Mouse (Mus musculus) neural tube, embryonic 10.5 days (tissue): ENCODE measurements at regions not wholly inside any gene's neighbourhood (a gene's known extent, or its start where the extent isn't known, plus 50 kb on each side); places are given as distances from the start of the nearest gene placed in this dataset.

Experiments
- DNase-seq: peaks from one replicate; pipeline ENCODE4 v3.0.0-alpha.2; 2017; ENCODE audit warnings: low spot score; ENCODE audit errors: extremely low spot score

DNA sequence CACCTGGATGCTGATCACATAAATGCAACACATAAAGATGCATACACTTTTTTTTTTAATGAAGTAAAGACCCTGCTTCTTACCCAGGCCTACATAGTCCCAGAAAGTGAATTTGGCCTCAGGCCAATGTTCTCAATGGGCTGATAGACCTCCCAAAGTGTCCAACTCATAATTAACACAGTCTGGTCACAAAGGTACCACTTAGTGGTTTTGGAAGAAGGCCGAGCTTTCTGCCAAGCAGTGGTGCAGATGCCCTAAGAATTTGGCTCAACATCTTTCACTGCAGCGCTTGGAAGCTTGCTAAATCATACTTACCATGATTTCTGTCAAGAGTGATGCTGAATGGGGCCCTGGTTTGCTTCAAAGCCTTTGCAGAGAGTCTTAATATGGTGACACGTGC, 706.4 kb upstream of the Rag2 start:
- DNase-seq, result no peak

DNA sequence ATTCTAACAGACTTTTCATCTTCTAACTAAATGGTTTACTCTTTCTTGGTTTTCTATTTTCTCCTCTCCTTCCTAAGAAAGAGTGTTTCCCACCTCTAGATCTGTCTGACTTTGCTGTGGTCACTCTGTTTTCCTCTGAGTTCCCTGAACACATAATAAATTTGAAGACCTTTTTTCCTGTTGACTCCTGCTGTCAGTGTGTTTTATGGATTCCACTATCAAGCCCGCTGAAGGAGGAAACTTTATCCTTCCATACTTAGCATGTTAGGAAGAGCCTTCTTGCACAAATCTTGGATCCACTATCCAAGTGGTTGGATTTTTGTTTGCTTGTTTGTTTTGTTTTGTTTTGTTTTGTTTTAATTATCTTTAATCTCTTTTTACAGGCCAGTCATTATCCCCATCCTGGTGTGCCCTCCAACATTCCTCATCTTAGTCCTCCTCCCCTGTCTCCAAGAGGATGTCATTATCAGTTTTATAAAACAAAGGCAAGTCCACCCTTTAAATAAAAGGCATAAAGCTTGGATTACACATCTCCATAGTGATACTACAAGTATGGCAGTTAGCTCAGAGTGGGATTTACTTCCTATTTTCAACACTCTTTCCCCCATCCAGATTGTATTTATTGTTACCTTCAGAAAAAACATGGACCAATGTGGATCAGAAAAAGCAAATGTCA, 704.8 kb upstream of the Rag2 start:
- DNase-seq, result no peak

- DNase-seq, result peak; percentile 15
Measured at GRCm38 (mm10) chr2:100948632-100949031, 675.9 kb upstream of the Rag2 start.

- no peak for DNase-seq
Measured at GRCm38 (mm10) chr2:100959412-100959811, 665.1 kb upstream of the Rag2 start.

DNA sequence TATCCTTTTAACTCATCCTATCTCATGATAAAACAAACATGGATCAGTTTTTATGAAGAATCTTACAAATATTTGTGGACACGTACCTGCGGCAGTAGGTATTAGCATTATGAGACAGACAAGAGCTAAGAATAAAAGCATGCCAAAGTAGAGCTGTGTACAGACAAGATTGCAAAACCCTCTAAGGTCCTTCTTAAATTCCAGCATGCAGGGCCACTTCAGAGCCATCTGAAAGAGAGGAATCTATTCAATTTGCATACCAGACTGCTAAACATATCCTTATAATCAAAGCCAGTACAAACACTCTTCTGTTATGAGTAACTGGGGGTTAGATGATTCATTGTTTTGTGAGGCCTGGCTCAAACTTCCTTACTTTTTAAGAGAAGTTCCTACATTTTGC, 659.9 kb upstream of the Rag2 start:
- no peak for DNase-seq

DNA sequence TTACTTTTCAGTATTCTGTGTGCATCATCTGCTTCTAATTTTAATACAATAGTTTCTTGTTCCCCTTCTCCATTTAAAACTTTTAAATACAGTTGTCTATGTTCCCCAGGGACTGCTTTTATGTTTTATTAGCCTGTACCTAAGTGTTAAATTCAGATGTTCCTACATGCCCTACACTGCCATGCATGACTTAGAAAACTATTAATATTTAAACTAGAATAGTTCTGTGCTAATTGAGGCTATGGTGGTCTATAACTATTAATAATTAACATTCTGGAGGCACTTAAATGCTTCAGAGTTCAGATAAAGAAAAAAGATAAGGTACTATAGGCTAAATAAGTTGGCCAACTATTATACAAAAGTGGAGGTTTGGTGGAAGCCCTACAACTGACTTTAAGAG, 647.3 kb upstream of the Rag2 start:
- DNase-seq, result no peak

- no peak for DNase-seq
Measured at GRCm38 (mm10) chr2:100982362-100982761, 642.2 kb upstream of the Rag2 start.

DNA sequence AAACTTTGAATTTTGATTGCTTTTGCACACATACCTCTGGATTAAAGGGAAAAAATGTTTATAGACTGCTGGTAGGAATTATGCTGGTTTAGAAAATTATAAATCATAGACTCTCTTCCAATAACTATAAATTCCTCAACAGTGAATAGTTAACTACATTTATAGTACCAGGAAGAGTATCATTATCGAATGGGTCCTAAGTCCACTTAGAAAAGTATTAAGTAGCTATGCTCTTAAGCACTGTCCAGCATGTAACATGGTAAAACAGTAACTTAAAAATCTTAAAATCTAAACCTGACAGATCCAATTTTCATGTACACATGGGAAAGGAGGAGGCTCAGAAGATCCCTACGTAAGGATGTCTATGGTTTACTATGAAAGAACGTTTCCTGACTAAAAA, 609.2 kb upstream of the Rag2 start:
- no peak for DNase-seq

DNA sequence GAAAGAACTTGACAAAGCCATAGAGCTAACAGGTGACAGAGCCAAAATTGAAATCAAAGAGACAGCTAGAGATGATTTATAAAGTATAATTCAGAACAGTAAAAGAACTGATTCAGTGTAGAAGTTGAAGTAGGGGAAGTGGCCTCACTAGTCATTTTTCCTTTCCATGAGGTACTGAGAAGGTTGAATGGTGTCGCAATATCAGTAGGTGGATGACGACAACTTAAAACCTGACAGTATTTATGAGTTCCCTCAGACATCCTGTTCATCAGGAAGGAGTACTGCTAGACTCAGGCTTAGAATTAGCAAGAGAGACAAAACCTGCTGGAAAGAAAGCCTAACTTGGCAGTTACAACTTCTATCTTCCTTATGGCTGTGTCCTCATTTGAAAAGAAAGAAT, 605.1 kb upstream of the Rag2 start:
- no peak for DNase-seq

- no peak for DNase-seq
Measured at GRCm38 (mm10) chr2:101021515-101021914, 603.0 kb upstream of the Rag2 start.

DNA sequence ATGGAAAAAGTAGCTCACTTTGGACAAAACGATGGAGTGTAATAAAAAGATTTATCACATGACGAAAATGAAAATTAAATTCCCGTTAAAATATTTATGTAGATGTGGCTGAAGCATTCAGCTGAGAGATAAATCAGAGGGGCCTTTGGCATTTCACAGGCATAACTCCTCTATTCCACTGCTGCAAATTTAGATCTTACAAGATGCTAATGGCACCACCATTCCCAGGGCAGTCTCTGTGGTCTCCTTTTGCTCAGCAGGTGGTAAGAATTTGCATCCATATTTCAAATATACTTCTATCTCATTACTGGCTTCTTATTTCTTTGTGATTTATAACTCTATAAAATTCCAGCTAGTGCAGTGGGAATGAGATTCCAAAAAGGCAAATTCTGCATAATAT, 581.5 kb upstream of the Rag2 start:
- no peak for DNase-seq

DNA sequence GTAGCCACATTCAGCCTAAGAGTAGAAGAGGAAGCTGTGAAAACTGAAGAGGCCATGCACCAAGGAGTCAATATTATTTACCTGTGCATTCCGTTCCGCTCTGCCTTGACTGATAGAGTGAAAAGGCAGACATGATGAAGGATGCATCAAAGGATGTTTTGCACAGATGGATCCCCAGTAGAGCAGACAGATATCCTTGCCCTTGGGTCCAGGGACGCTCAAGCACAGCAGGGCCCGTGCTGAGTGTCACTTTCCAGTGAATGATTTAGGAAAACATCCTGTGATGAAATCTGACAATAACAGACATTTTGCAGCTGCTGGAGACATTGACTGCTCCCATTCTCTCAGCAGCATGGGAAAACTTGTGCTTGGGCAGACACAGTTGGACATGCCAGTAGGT, 561.6 kb upstream of the Rag2 start:
- peak; percentile 20 for DNase-seq

DNA sequence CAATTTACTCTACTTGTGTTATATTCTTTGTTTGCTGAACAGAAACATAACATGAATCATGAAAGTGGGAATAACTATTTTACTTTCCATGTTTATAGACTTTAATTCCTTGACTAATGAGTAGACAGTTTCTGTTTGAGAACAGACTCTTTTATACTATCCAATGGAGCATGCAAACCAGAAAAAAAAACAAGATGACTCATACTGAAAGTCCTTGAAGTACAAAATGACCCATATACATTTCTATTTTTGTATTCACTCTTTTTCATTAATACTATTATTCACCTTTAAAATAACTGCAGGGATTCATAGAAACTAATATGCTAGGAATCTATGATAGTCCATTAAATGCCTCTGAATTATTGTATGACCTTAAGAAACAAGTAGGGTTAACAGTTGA, 549.5 kb upstream of the Rag2 start:
- no peak for DNase-seq

DNA sequence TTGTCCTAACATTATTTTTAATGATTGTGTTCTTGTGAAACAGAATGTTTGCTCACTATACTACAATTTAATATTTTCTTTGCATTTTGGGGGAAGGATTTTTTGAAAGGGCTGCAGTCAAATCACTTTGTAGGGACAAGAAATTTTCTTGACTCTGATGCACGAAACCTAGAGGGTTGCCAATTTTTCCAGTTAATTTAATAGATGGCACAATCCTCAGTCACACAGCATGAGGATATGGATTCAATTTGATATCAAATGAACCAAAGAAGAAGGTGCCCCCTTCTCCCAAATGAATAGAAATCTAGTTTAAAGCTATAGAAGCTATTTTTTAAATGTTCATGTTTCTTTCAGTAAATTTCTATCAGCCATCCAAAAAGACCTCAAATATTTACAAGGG, 544.3 kb upstream of the Rag2 start:
- DNase-seq, result no peak

GRCm38 (mm10) chr2:101083813-101084212, 540.7 kb upstream of the Rag2 start:
- no peak for DNase-seq

DNA sequence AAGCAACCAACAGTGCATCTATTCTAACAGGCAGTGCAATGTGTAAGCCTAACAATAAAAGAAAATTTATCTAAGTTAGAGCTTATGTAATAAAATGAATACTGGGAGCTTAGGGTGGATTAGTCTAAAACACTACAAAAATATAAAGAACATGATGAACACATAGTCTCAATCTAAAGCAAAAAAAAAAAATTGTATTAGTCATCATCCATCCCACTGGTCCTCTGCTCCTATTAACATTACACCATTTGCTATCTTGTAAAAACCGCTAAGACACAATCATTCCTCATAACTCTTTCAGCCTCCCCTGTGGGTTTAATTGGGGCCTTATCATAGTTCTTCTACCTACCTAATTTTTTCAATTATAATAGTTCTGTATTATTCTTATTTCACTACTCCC, 539.9 kb upstream of the Rag2 start:
- no peak for DNase-seq

- DNase-seq, result no peak
Measured at GRCm38 (mm10) chr2:101107183-101107872, 517.2 kb upstream of the Rag2 start.

DNA sequence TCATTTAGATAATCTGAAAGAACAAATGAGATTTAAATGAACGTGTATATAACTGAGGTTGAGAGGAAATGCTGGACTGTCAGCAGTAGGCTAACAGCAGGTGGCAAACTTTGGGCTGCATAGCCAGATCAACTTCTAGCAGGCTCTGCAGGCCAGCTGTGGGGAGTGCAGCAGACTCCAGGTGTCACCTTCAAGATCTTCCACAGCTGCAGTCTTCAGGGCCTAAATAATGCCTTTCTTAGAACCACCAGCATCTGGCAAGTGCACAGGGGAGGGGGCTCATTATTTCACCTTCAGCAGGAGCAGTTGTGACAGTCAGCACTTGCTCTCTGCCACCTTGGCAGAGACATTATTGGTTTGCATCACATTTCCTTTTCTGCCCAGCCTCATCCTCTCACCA, 487.7 kb upstream of the Rag2 start:
- DNase-seq, result no peak

GRCm38 (mm10) chr2:101139931-101140330, 484.6 kb upstream of the Rag2 start:
- no peak for DNase-seq

GRCm38 (mm10) chr2:101156755-101157271, 467.7 kb upstream of the Rag2 start:
- DNase-seq, result no peak

- DNase-seq, result no peak
Measured at GRCm38 (mm10) chr2:101159276-101159675, 465.2 kb upstream of the Rag2 start.

DNA sequence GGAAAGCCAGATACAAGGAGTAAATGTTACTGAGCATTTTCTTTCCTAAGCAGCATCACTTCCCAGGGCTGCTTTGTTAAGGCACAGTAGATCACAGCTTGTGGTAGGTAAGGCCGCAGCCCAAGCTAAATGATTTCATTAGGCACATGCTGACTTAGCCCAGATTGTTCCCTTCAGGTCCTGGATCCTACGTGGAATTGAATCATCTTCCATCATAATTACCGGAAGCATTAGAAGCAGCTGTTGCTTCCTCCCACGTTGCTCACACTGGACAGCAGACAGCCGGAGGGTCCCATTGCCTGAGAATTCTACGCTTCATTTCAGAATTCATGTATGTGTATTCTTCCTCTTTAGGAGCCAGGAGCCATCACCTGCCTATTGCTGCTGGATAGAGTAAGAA, 458.6 kb upstream of the Rag2 start:
- DNase-seq, result no peak

GRCm38 (mm10) chr2:101172806-101173205, 451.7 kb upstream of the Rag2 start:
- DNase-seq, result peak; percentile 69
